Mouse (Mus musculus): Measurements from ENCODE around the gene Orai1.

DNA sequence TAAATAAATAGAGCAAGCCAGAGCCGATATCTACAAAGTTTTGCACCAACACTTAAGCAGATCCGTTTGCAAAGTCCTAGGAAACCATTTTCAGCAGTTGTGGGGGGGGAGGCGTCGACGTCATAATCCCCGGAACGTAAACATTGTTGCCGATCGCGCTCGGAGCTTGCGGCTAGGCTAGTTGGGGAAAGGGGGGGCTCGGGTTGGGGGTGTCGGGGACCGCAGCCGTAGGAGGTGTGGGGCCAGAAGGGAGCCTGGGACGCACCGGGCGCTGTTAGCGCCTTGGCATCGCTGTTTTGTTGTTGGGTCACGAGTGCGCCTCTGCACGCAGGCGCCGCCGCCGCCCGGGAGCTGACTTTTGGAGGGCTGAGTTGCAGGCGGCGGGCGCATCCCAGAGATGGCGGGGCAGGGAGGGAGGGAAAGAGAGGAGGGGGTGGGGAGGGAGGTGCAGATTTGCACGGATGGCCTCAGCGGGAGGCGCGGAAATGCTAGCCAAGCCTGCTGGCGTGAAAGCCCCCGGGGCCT is 25.8 kb upstream of the Orai1 start:
- TF ChIP-seq HCFC1 (IDR thresholded peaks at IDR 0.05; ENCODE audit: borderline replicate concordance, insufficient read depth, low read length) (no peak), CHD2 (IDR thresholded peaks at IDR 0.05; ENCODE audit: low read depth, low read length) (no peak), MAFK (IDR thresholded peaks at IDR 0.05; ENCODE audit: insufficient read depth, low read depth, low read length) (no peak), ZC3H11A (IDR thresholded peaks at IDR 0.05; ENCODE audit: borderline replicate concordance, low read depth, low read length) (no peak), ZNF384 (IDR thresholded peaks at IDR 0.05; ENCODE audit: low read depth, low read length) (no peak)

Data from ES-E14 (cell line).